Mouse (Mus musculus) intestine, embryonic 14.5 days (tissue): ENCODE measurements around the gene Ip6k1. TPM values are rescaled to one million over a fixed set of nuclear protein-coding genes. Genes with fewer than 3 reads are reported as not detected.

Experiments
- ATAC-seq: fragments of 200-750 bp; cut with Nextera tagmentation; replicated peaks from 2 replicates; pipeline ENCODE4 v1.8.0; 2017; ENCODE audit warnings: low read depth, moderate number of reproducible peaks, moderate TSS enrichment, moderate library complexity; ENCODE audit not compliant: low FRiP score, low TSS enrichment
- DNase-seq: peaks from one replicate; pipeline ENCODE4 v3.0.0-alpha.2; 2018; ENCODE audit warnings: low spot score
- H3K27ac ChIP-seq: fragments of 300-500 bp; sonication (generic); 2 replicates; pipeline ENCODE4 v1.5.1; 2014; ENCODE audit warnings: low read depth, mild to moderate bottlenecking, control low read depth
- H3K27me3 ChIP-seq: fragments of 300-500 bp; sonication (generic); replicated peaks from 2 replicates; pipeline ENCODE4 v1.6.1; 2014; ENCODE audit warnings: low read length, control low read depth; ENCODE audit not compliant: control insufficient read depth, insufficient read depth
- H3K36me3 ChIP-seq: fragments of 300-500 bp; sonication (generic); 2 replicates; pipeline ENCODE4 v1.6.1; 2014; ENCODE audit warnings: low read length, control low read depth; ENCODE audit not compliant: control insufficient read depth, insufficient read depth
- H3K4me1 ChIP-seq: fragments of 300-500 bp; sonication (generic); replicated peaks from 2 replicates; pipeline ENCODE4 v1.6.1; 2014; ENCODE audit warnings: low read length, control low read depth, mixed read lengths; ENCODE audit not compliant: control insufficient read depth, insufficient read depth
- H3K4me2 ChIP-seq: fragments of 300-500 bp; sonication (generic); 2 replicates; pipeline ENCODE4 v1.6.1; 2014; ENCODE audit warnings: low read length
- H3K4me3 ChIP-seq: fragments of 300-500 bp; sonication (generic); 2 replicates; pipeline ENCODE4 v1.5.1; 2014; ENCODE audit warnings: low read depth, low read length, control low read depth, mixed read lengths
- H3K9ac ChIP-seq: fragments of 300-500 bp; sonication (generic); 2 replicates; pipeline ENCODE4 v1.6.1; 2014; ENCODE audit warnings: mild to moderate bottlenecking, low read length
- H3K9me3 ChIP-seq: fragments of 300-500 bp; sonication (generic); 2 replicates; pipeline ENCODE4 v1.6.1; 2016; ENCODE audit warnings: low read length, control low read depth; ENCODE audit not compliant: control insufficient read depth
- WGBS: fragments of 180-500 bp; shearing (Covaris S2); extraction: QIAGEN DNeasy Blood & Tissue Kit; methylation state at CpG from one replicate; pipeline ENCODE4 v1.1.7; 2014; 5-methylcytosine and 5-hydroxymethylcytosine counted together
- polyA plus RNA-seq: library from polyadenylated mRNA; unstranded; fragments of >200 nt; fragmentation: Nextera tagmentation; extraction: Ambion mirVana; gene quantifications from 2 replicates; pipeline ENCODE4 v1.2.1, GENCODE M21; 2014

Ip6k1 gene
- polyA plus RNA-seq, 1 experiment from 2014 or later, result 25.8 TPM

DNA sequence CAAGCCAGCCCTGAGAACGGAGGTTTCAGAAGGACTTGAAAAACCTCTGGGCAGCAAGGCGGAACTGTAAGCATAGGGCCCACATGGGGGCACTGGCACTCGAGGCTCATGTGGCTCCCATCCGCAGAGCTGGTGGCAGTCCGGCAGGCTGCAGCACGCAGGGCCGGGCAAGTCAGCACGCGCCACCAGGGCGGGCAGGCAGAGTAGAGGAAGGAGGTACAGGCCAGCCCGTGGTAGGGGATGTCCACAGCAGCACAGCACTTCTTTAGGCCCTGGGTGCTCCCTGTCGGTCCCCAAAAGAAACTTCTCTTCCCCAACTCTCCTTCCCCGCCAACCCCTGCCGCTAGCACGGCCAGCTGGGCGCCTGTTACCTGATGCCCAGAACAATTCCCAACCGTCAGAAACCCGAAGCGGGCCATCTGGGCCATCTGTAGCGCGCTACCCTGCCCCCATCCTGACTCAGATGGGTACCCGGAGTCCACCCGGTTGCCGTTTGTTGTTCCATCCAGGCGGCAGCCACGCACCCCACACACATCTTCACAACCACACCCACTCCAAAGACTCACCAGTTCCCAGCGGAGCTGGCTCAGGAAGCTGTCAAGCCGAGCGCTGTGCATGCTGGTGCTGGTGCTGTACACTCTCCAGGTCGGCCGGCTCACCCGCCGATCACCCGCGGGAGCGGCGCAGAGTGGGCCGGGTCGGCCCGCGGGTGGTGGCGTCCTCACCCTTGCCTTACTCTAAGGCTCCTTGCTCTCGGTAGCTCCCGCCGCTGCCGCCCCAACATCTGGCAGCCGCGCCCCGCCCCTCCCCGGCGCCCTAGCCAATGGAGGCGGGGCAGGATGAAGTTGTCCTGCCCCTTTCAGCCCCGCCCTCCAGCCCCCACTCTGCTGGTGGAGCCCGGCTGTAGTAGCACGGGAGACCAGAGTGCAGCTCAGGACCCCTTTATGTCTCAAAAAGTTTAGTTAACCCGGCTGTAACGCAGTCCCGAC, 16.9 kb upstream of the Ip6k1 start, which contains the start of gene Inka1:
Gene Inka1, minus strand, starts transcription at position 749 of the 989 bp plus-strand sequence.
- ATAC-seq (peak; percentile 73), DNase-seq (peak; percentile 91)
- H3K9me3 ChIP-seq, result no peaks in the 10 kb centered on the region
- H3K4me1 ChIP-seq, result peaks cover 26% of the 10 kb centered on the region
- peak within 1 kb of the TSS; percentile 80 for H3K4me3 ChIP-seq
- 1% methylated on average over 57 of the region's 58 CpGs for WGBS
- H3K36me3 ChIP-seq, result 0 out of 2 replicates have a peak, but pooled peaks cover 5% of the 10 kb centered on the region
- no peaks in the 10 kb centered on the region for H3K27me3 ChIP-seq
- peak within 1 kb of the TSS; percentile 100 for H3K27ac ChIP-seq
- H3K9ac ChIP-seq, result peak within 1 kb of the TSS; percentile 74
- H3K4me2 ChIP-seq, result peak within 1 kb of the TSS; percentile 65

- H3K27ac ChIP-seq, result peak overlapping the region; percentile 100
- peak; percentile 90 for DNase-seq
These were observed 15.9 kb upstream of the Ip6k1 start for GRCm38 (mm10) chr9:107986376-107986775.

DNA sequence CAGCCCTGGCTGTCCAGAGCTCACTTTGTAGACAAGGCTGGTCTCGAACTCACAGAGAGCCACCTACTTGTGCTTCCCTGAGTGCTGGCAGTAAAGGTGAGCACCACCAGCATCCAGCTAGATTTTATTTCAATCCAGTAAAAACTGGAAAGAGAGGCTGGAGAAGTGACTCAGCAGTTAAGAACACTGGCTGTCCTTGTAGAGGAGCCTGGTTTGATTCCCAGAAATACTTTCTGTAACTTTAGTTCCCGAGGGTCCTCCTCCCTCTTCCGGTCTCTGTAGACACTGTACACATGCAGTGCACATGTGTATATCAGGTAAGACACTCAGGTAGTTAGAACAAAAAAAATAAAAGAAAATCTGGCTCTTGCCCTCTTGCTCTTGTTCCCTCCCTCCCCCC, 14.4 kb upstream of the Ip6k1 start:
- 75% methylated on average over 3 of the region's 3 CpGs for WGBS
- Histone ChIP-seq H3K27ac (no peak overlapping the region), H3K4me1 (peaks cover 5% of the 10 kb centered on the region; the same call in 1 of the 2 replicates), H3K36me3 (0 out of 2 replicates have a peak, but pooled peaks cover 5% of the 10 kb centered on the region), H3K9me3 (no peaks in the 10 kb centered on the region), H3K27me3 (no peaks in the 10 kb centered on the region), H3K4me2 (no peak overlapping the region), H3K9ac (no peak overlapping the region), H3K4me3 (no peak overlapping the region)
- no peak for DNase-seq
- no peak for ATAC-seq

More at GRCm38 (mm10) chr9:107986376-107986775, 15.9 kb upstream of the Ip6k1 start:
- 0 out of 2 replicates have a peak, but pooled peaks cover 5% of the 10 kb centered on the region for H3K36me3 ChIP-seq
- no peaks in the 10 kb centered on the region for H3K27me3 ChIP-seq
- no peaks in the 10 kb centered on the region for H3K9me3 ChIP-seq
- no peak overlapping the region for H3K9ac ChIP-seq
- H3K4me2 ChIP-seq, result peak overlapping the region; percentile 65
- 5% methylated on average over 18 of the region's 18 CpGs for WGBS
- peaks cover 17% of the 10 kb centered on the region for H3K4me1 ChIP-seq
- peak; percentile 45; the same call in 1 of the 2 replicates for ATAC-seq
- peak overlapping the region; percentile 80 for H3K4me3 ChIP-seq

- Histone ChIP-seq H3K27me3 (no peaks in the 10 kb centered on the region), H3K4me3 (no peak within 1 kb of the TSS), H3K9me3 (no peaks in the 10 kb centered on the region), H3K27ac (no peak within 1 kb of the TSS), H3K36me3 (no peaks in the 10 kb centered on the region), H3K4me1 (no peaks in the 10 kb centered on the region), H3K4me2 (no peak within 1 kb of the TSS), H3K9ac (no peak within 1 kb of the TSS)
- DNase-seq (no peak), ATAC-seq (no peak)
- WGBS, result 60% methylated on average over 2 of the region's 2 CpGs
These were observed 10.1 kb upstream of the Ip6k1 start, which contains the start of gene Cdhr4 for GRCm38 (mm10) chr9:107992197-107992596. Gene Cdhr4, plus strand, starts transcription at chr9:107992497.

DNA sequence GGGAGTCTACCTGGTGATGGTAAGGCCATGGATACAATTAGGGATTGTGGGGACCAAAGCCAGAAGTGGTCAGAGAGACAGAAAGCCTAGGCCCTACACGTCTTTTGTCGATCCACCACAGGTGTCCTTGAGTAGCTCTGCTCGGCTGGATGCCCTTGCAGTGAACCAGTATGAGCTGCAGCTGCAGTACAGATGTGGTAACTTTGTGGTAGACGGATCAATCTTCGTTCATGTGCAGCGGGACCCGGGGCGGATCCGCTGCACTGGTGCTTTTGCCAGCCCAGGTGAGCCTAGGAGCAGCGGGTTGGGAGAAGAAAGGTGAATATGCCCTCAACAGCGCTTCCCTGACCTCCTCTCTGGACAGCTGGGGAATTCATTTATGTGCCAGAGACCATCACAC, 9.3 kb upstream of the Ip6k1 start:
- H3K9me3 ChIP-seq, result no peaks in the 10 kb centered on the region
- H3K4me2 ChIP-seq, result no peak overlapping the region
- no peak overlapping the region for H3K9ac ChIP-seq
- H3K27ac ChIP-seq, result no peak overlapping the region
- H3K36me3 ChIP-seq, result no peaks in the 10 kb centered on the region
- no peak for ATAC-seq
- no peaks in the 10 kb centered on the region for H3K27me3 ChIP-seq
- no peak overlapping the region for H3K4me3 ChIP-seq
- WGBS, result 91% methylated on average over 11 of the region's 11 CpGs
- H3K4me1 ChIP-seq, result no peaks in the 10 kb centered on the region
- DNase-seq, result no peak

GRCm38 (mm10) chr9:107994464-107994863, 7.8 kb upstream of the Ip6k1 start:
- Histone ChIP-seq H3K4me3 (no peak overlapping the region), H3K9me3 (no peaks in the 10 kb centered on the region), H3K9ac (no peak overlapping the region), H3K4me2 (no peak overlapping the region), H3K27ac (no peak overlapping the region), H3K27me3 (no peaks in the 10 kb centered on the region), H3K4me1 (no peaks in the 10 kb centered on the region), H3K36me3 (no peaks in the 10 kb centered on the region)
- WGBS, result 48% methylated on average over 2 of the region's 2 CpGs
- no peak for DNase-seq
- ATAC-seq, result no peak

DNA sequence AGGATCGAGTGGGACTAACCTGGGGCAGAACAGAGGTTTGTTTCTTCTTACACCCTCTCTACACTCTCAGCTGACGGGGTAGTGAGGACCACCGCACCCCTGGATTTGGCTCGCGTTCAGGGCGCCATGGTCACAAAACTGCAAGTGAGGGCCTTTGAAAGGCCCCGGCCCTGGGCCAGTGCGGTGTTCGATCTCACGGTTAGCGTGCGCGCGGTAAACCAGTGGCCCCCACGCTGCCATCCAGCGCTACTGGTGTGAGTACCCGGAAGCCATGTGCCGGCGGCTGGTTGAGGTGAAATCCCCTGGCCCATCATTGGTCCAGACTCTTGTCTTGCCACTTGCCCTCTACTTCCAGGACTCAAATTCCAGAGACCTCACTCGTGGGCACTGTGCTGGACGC, 6.8 kb upstream of the Ip6k1 start:
- 94% methylated on average over 21 of the region's 21 CpGs for WGBS
- Histone ChIP-seq H3K4me2 (no peak overlapping the region), H3K27ac (no peak overlapping the region), H3K27me3 (no peaks in the 10 kb centered on the region), H3K9ac (no peak overlapping the region), H3K4me3 (no peak overlapping the region), H3K9me3 (no peaks in the 10 kb centered on the region), H3K4me1 (no peaks in the 10 kb centered on the region), H3K36me3 (no peaks in the 10 kb centered on the region)
- DNase-seq (no peak), ATAC-seq (no peak)

- WGBS, result 86% methylated on average over 5 of the region's 5 CpGs
- no peak for ATAC-seq
- H3K4me2 ChIP-seq, result no peak within 1 kb of the TSS
These were observed 6.3 kb upstream of the Ip6k1 start, which contains the start of gene Gm20662 for GRCm38 (mm10) chr9:107996049-107996448. Gene Gm20662, plus strand, starts transcription at chr9:107996349.

More at GRCm38 (mm10) chr9:107996049-107996448, 6.3 kb upstream of the Ip6k1 start, which contains the start of gene Gm20662:
- no peaks in the 10 kb centered on the region for H3K4me1 ChIP-seq
- no peaks in the 10 kb centered on the region for H3K36me3 ChIP-seq
- H3K4me3 ChIP-seq, result no peak within 1 kb of the TSS
- H3K9ac ChIP-seq, result no peak within 1 kb of the TSS
- H3K9me3 ChIP-seq, result no peaks in the 10 kb centered on the region
- H3K27me3 ChIP-seq, result no peaks in the 10 kb centered on the region
- no peak for DNase-seq
- no peak within 1 kb of the TSS for H3K27ac ChIP-seq
